Mouse (Mus musculus): Measurements from ENCODE around the gene Gcn1l1.

The Gcn1l1 gene

DNA sequence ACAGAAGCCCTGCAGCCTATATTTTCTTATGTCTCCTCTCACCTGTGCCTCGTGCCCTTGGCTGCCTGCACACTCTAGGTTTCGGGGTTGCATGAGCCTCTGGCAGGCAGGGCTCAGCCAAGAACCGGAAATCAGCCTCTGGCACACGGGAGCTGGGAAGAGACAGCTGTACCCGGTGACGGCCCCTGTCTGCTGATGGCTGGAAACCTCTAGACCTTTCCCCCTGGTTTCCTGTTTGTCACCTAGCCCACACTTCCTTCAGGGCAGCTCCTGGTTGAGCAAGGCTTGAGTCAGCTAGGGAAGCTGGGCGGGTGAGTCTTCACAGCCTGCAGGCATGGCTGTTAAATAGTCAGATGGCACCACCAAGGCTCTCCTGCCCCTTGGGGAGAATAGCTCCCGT lies 30.2 kb upstream of the Gcn1l1 start:
- DNase-seq (ENCODE audit: low read depth), result peak; percentile 87

GRCm38 (mm10) chr5:115535635-115536034 lies 29.4 kb upstream of the Gcn1l1 start:
- DNase-seq (ENCODE audit: low read depth), result peak; percentile 77

DNA sequence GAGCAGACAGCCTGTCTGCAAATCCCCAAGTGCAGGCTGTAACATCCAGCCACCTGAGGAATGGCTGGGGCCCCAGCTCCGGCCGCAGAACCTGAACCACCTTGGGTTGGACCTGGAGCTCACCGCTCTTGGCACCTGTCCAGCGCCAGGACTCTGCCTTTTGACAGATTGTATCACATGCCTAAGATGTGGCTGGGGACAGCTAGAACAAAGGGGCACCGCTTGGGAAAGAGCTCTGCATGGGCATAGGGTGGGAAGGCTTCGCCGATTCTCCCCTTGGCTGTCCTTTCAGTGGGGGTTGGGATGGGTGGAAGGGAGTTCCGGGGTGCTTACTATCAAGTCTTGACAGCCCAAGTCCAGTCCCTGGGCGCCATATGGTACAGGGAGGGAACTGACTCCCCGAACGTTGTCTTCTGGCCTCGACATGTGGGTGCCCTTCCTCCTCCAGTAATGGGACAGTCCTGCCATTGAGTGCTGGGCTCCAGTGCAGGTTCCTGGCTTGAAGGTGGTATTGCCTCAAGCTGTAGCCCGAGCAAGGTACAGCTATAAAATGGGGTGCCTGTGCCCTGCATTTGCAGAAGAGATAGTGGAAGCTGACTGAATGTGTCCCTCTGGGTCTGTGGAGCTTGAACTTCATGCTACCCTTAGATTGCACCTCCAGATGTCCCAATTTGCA lies 26.9 kb upstream of the Gcn1l1 start:
- no peak for DNase-seq (ENCODE audit: low read depth)

GRCm38 (mm10) chr5:115538693-115539043 lies 26.4 kb upstream of the Gcn1l1 start:
- peak; percentile 91 for DNase-seq (ENCODE audit: low read depth)

DNA sequence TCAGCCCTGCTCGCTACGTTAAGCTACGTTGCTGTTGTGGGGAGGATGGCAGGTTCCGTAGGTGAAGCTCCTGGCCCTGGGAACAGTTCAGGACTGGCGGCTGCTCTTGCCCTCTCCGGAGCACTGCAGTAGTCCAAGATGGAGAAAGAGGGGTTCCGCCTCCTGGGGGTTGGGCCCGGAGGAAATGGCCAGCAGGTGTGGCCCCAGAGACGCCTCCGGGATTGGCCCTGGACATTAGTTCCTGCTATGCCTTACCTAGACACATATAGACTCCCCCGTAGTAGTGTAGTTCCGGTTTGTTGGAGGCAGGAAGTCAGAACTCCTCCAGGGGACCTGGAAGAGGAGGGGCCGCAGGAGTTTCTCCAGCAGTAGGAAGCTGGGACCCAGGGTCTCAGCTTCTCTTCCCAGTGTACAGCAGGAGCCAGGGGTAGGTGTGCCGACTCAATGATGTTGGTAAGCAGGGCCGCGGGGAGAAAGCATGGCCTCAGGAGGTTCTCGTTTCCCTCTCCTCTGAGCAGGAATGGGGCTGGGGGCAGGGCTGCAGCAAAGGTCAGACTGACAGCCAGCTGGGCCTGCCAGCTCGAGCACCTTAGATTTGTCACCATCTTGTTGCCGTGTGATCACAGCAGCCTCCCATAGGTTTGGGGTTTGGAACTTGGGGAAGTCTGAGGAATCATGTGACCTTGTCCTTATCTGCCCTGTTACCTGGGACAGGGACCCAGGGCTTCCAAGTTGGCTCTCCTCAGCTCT lies 22.2 kb upstream of the Gcn1l1 start:
- peak; percentile 86 for DNase-seq (ENCODE audit: low read depth)

DNA sequence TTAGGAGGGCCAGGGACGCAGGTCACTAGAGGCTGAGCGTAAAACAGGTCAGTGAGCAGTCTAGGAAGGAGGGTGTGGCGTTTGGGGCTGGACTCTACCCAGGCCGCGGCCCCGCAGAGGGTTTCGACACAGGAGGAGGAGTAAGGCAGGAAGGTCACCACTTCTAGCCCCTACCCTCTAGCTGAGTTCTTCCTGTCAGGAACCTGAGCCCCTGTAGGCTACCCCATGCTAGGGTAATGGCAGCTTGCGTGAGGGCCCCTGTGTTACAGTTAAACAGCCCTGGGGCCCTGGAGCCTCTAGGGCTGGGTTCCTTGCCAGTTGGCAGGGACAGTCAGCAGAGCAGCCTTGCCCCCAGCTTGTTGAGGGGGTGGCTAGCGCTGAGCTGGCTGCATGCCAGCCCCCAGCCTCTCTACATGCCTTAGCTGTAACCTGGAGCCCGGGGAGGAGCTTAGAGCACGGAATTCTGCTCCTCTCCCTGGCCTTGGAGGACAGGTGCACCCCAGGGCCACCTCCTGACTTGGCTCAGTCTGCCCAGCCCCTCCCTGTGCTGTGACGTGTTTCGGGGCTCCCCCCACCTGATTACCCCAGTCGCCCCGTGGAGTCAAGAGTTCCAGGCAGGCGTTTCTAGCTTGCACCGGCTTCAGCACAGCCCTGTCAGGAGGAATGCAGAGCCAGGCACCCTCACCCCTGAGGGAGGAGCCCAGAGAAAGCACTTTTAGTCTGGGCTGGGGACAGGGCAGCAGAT lies 21.4 kb upstream of the Gcn1l1 start:
- DNase-seq (ENCODE audit: low read depth), result peak; percentile 76

DNA sequence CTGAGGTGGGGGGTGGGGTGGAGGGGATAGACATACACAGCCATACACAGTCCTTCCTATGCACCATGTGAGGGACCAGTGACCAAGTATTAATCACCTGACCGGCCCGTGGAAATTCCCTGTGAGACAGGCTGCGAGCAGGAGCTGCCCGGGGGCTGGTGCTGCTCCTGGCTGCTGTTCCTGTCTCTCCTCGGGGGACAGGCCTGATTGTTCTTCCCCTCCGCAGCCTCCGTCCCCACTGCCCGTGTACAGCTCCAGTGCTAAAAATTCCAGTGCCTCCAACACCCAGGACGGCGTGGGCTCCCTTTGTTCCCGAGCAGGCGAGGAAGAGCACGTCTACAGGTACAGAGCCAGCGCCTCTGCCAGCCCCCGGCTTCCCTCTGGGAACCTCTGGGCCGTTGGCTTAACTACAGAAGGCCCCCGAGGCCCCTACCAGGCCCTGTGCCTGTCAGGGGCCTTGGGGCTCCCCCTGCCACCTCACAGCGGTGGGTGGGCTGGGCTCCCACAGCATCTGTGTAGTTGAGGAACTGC lies 20.3 kb upstream of the Gcn1l1 start:
- no peak for DNase-seq (ENCODE audit: low read depth)

DNA sequence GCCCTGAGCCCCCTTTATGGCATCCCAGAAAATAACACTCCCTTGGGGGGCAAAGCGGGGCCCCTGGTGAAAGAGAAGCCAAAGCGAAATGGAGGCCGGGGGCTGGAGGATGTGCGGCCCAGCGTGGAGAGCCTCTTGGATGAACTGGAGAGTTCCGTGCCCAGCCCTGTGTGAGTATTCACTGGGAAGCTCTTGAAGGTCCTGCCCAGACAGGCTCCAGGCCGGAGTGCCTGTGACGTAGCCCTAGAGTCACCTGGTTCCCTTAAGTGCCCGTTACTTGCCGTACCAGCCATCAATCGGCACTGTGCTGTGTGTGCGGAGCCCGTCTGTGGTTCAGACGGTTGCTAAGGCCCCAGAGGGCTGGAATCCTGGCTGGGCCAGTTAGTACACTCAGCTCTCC lies 19.4 kb upstream of the Gcn1l1 start:
- no peak for DNase-seq (ENCODE audit: low read depth)

GRCm38 (mm10) chr5:115546536-115546935 lies 18.5 kb upstream of the Gcn1l1 start:
- no peak for DNase-seq (ENCODE audit: low read depth)

DNA sequence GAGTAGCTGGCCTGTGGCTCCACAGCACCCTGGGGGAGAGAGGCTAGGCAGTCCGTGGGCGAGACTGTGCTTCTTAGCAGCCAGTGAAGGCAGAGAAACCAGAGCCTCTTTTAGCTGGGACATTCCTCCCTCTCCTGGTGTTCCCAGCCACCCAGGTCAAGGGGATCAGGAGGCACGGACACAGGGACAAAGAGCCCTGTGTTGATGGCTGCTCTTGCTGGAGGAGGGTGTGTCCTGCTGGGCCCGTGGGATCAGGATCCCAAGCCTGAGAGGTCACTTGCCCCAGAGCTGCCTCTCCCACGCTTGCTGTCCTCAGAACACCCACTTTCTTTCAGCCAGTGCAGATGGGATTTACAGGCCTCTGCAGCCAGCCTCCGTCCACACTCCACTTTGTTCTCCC lies 18.0 kb upstream of the Gcn1l1 start:
- no peak for DNase-seq (ENCODE audit: low read depth)

DNA sequence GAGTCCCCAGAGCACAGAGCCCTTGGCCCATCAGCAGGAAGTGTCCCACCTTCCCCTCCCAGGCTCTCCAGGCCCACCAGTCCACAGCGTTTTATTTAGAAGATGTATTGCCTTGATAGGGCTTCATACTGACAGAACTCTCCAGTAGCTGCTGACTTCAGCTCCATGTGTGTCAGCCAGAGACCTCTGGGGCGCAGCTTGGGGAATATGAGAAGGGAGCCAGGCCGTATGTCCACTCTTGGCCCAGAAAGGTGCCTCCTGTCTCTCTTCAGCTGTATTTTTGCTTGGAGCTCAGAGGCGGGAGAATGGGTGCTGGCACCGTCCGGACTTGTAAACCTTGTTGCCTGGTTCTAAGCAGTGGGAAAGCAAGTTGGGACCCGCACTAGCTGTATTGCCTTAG lies 17.6 kb upstream of the Gcn1l1 start:
- no peak for DNase-seq (ENCODE audit: low read depth)

DNA sequence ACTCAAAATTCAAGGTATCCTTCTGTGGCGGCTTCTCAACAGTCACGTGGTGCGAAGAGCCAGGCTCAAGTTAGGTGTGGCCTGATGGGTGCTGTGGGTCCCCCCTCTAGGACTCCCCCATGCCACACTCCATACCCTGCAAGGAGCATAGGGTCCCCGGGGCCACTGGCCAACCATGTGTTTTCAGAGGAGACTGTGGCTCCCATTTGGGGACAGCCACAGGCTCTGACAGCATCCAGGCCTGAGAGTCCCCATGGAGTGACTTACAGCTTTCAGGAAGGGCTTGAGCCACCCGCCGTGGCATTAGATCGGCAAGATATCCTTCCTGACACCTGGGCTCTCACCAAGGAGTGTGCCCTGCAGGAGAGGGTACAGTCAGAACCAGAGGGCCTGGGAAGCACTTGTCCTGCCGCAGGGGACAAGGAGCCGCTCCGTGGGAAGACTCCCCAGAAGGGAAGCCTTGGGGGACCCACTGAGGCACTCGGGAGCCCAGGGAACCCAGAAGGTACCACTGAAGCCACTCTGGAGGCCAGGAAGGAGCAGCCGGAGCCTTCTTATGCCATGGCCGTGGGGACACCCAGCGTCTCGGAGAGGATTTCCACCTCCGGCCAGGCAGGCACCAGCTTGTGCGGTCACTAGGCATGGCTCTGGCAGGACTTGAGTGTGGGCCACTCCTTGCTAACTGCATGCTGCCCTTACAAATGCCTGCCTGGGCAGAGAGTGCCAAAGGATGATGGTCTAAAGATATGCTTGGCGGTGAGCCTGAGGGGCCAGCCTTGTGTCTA lies 16.4 kb upstream of the Gcn1l1 start:
- DNase-seq (ENCODE audit: low read depth), result no peak

DNA sequence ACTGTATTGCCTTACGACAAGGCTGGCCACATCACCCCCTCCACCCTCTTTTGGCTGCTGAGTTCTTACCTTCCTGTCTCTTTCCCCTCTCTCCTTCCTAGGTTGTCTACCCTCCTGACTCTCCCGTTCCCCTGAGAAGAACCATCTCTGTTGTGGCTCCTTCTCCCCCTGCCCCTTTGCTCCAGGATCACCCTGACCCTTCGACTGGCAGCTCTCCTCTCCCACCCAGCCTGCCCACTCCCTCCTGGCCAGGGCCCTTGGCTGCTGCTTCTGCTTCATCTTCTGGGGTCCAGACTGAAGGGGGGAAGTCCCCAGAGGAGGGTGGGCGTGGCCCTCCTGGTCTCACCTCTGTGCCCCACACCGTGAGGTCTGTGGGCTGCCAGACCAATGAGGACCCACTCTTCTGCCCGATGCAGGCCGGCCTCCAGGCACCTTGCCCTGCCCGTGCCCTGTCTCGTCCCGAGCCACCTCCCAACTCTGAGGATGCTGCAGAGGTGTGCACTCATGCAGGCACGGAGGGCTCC lies 14.5 kb upstream of the Gcn1l1 start:
- DNase-seq (ENCODE audit: low read depth), result no peak

DNA sequence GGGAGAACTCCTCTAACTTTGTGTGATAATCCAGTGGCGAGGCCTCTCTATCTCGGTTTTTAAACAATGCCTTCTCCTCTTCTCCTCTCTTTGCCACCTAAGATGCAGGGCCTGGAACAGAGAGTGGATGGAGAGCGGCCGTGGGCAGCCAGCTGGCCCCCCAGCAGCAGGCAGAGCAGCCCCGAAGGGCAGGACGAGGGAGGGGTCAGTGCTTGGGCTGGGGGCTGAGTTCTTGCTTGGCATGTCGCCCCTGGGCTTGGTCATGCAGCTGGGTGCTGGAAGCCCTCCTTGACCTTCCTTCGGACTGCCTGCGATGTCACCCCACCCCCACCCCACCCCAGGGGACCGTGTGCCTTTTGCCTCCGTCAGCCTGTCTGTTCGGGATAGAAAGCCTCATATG lies 13.7 kb upstream of the Gcn1l1 start:
- DNase-seq (ENCODE audit: low read depth), result no peak

GRCm38 (mm10) chr5:115551799-115552198 lies 13.3 kb upstream of the Gcn1l1 start:
- no peak for DNase-seq (ENCODE audit: low read depth)

- DNase-seq (ENCODE audit: low read depth), result no peak
Observed at GRCm38 (mm10) chr5:115553801-115554420, 11.1 kb upstream of the Gcn1l1 start.

- DNase-seq (ENCODE audit: low read depth), result no peak
Observed at GRCm38 (mm10) chr5:115554536-115555291, 10.3 kb upstream of the Gcn1l1 start.

DNA sequence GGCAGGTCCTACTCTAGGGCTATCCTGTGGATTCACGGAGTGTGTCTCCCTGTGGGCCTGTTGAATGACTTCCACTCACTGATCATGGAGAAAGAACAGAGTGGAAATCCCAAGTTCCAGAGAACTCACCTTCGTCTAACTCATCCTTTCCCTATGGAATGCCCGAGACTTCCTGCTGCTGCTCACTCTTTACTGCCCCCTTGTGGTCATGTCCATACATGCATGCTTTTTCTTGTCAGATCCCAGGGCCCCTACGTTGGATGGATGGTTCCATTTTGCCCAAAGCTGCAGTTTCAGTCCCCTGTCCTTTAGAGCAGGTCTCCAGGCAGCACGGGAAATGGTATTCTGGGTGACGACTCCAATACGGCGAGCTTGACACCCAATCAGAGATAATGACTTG lies 8.8 kb upstream of the Gcn1l1 start:
- peak; percentile 77 for DNase-seq (ENCODE audit: low read depth)

DNA sequence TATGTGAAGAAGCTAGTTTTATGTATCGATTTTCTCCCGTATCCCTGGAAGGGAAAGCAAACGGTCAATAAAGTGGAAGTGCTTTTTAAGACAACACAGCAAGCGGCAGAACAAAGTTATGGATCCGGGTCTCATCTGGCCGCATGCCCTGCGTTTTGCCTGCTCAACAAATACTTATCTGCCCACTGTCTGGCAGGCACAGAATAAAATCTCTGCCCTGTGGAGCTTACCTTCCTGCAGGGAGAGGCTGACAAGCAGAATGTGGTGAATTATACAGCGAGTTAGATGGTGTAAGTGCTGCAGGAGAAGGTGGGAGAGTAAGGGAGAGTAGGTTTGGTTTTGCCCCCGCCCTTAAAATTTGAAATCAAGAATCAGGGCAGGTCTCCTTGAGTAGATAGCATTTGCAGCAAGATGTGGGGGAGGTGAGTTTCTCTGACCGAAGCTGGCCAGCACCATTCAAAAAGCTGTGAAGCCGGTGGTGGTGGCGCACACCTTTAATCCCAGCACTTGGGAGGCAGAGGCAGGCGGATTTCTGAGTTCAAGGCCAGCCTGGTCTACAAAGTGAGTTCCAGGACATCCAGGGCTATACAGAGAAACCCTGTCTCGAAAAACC lies 6.8 kb upstream of the Gcn1l1 start:
- DNase-seq (ENCODE audit: low read depth), result no peak

All from 416B (cell line).